Mouse (Mus musculus): ENCODE data around the gene Rala.

DNA sequence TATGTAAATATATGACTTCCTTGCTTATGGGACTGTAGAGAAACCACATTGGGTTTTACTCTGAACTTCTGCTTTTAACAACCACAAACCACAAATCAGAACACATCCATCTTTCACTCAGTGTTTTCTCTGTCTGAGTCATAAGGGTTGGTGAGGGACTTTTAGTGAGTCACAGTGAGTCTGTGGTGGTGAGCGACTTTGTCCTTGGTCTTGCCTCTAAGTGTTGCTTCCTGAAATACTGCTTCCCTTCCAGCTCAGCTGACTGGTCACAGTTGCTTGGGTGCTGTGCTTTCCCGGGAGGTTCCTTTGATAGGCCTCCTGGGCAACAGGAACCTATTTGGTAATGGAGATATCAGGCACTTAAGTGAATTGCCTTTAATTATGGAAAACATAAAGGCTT lies 31.9 kb upstream of the Rala start:
- no peak for TF ChIP-seq CTCF (IDR thresholded peaks at IDR 0.05; ENCODE audit: low read depth)
- no peak for TF ChIP-seq EP300 (IDR thresholded peaks at IDR 0.05; ENCODE audit: low read depth)

All from liver, embryonic 14.5 days (tissue).